Mouse (Mus musculus): ENCODE measurements around the gene Gm29289. TPM values are rescaled to one million over a fixed set of nuclear protein-coding genes. Genes with fewer than 3 reads are reported as not detected.
"Not testable (repeated sequence)": the region's sequence is repeated elsewhere in the genome, so short reads cannot be mapped to it uniquely, and the experiment has no call there.

The Gm29289 gene
- polyA plus RNA-seq (2014; fragmentation: Nextera tagmentation; extraction: Ambion mirVana): not detected in 2 replicates

DNA sequence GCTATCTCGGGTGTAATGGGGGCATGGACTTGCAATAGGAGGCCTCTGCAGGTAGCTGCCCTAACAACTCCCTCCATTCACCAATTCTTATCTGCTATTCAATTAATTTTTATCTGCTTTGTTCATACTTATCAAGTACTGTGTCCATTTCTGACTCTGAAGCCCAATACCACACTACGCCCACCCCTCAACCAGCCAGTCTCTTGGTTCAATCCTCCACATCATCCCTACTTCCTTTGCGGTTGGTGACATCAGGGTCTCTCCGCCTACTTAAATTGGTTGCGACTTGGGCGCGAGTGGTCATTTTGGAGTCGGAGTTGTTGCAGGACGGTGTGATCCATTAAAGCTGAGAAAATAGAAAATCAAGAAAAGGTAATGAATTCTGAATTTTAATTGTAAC lies at the start of gene Gm29289:
TSS of gene Gm29289 (plus strand) at position 301 of the 400 bp plus-strand sequence.
- no CpG with 5 or more reads among the region's 9 CpGs for WGBS (ENCODE audit: insufficient replicate concordance)
- H3K27ac ChIP-seq (ENCODE audit: low read depth, low read length); H3K9me3 ChIP-seq (replicated peaks; ENCODE audit: control insufficient read depth, low read length); H3K27me3 ChIP-seq (ENCODE audit: control insufficient read depth, insufficient read depth, low read length); H3K9ac ChIP-seq (ENCODE audit: low read depth, low read length); H3K36me3 ChIP-seq (ENCODE audit: control insufficient read depth, insufficient read depth, low read length); H3K4me3 ChIP-seq (ENCODE audit: low read depth, low read length); ATAC-seq (replicated peaks; ENCODE audit: insufficient number of reproducible peaks, low FRiP score, low TSS enrichment); H3K4me1 ChIP-seq (ENCODE audit: control insufficient read depth, insufficient read depth, low read length); H3K4me2 ChIP-seq: not testable (repeated sequence)

DNA sequence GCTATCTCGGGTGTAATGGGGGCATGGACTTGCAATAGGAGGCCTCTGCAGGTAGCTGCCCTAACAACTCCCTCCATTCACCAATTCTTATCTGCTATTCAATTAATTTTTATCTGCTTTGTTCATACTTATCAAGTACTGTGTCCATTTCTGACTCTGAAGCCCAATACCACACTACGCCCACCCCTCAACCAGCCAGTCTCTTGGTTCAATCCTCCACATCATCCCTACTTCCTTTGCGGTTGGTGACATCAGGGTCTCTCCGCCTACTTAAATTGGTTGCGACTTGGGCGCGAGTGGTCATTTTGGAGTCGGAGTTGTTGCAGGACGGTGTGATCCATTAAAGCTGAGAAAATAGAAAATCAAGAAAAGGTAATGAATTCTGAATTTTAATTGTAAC lies 31.7 kb upstream of the Gm29289 start, which contains the start of gene Gm10352:
TSS of gene Gm10352 (plus strand) at position 301 of the 400 bp plus-strand sequence.
- H3K4me1 ChIP-seq (ENCODE audit: control insufficient read depth, insufficient read depth, low read length); H3K27me3 ChIP-seq (ENCODE audit: control insufficient read depth, insufficient read depth, low read length); H3K9me3 ChIP-seq (replicated peaks; ENCODE audit: control insufficient read depth, low read length); H3K27ac ChIP-seq (ENCODE audit: low read depth, low read length); ATAC-seq (replicated peaks; ENCODE audit: insufficient number of reproducible peaks, low FRiP score, low TSS enrichment); H3K4me2 ChIP-seq; H3K36me3 ChIP-seq (ENCODE audit: control insufficient read depth, insufficient read depth, low read length); H3K9ac ChIP-seq (ENCODE audit: low read depth, low read length); H3K4me3 ChIP-seq (ENCODE audit: low read depth, low read length): not testable (repeated sequence)
- no CpG with 5 or more reads among the region's 9 CpGs for WGBS (ENCODE audit: insufficient replicate concordance)

Other genes with a start within 250 kb of the Gm29289 start
- gene H2al2b, start 211.9 kb upstream of the Gm29289 start, polyA plus RNA-seq (2014; fragmentation: Nextera tagmentation; extraction: Ambion mirVana): not detected in 2 replicates
- gene Gm4064, start 136.4 kb upstream of the Gm29289 start, polyA plus RNA-seq (2014; fragmentation: Nextera tagmentation; extraction: Ambion mirVana): not detected in 2 replicates
- gene Rbmy, start 101.9 kb upstream of the Gm29289 start, polyA plus RNA-seq (2014; fragmentation: Nextera tagmentation; extraction: Ambion mirVana): not detected in 2 replicates
- gene Gm10256, start 101.9 kb upstream of the Gm29289 start, polyA plus RNA-seq (2014; fragmentation: Nextera tagmentation; extraction: Ambion mirVana): not detected in 2 replicates
- not detected in 2 replicates for gene Gm10352, start 31.6 kb upstream of the Gm29289 start, polyA plus RNA-seq (2014; fragmentation: Nextera tagmentation; extraction: Ambion mirVana)

Measured in heart, embryonic 11.5 days (tissue).